Mouse (Mus musculus) MEL (cell line): Measurements from ENCODE around the gene Pdzd7.

Experiments used
- CTCF ChIP-seq, 3 experiments: IDR thresholded peaks in 2 of 3; conservative IDR thresholded peaks in 1 of 3; 2 replicates each; pipeline ENCODE4 v1.5.1; 2011 to 2012; ENCODE audit warnings: low read length in 3 of 3, low read depth in 2 of 3, mild to moderate bottlenecking in 2 of 3, improper control_type of control experiment in 1 of 3, inconsistent platforms in 1 of 3, mixed read lengths in 1 of 3, moderate library complexity in 1 of 3; ENCODE audit not compliant: control insufficient read depth in 1 of 3, insufficient read depth in 1 of 3, poor library complexity in 1 of 3, severe bottlenecking in 1 of 3
- GATA1 ChIP-seq: IDR thresholded peaks from 2 replicates; pipeline ENCODE4 v1.6.1; 2011; ENCODE audit warnings: low read depth, low read length, improper control_type of control experiment
- POLR2A ChIP-seq, 2 experiments: IDR thresholded peaks; 2 replicates each; pipeline ENCODE4 v1.6.1; 2011 to 2012; ENCODE audit warnings: low read length in 2 of 2, mild to moderate bottlenecking in 2 of 2, control low read depth in 1 of 2, improper control_type of control experiment in 1 of 2, low read depth in 1 of 2, moderate library complexity in 1 of 2; ENCODE audit not compliant: control insufficient read depth in 1 of 2, insufficient read depth in 1 of 2, poor library complexity in 1 of 2
- RCOR1 ChIP-seq: IDR thresholded peaks from 2 replicates; pipeline ENCODE4 v1.6.1; 2012; ENCODE audit warnings: low read depth, mild to moderate bottlenecking, inconsistent platforms, low read length, improper control_type of control experiment

- TF ChIP-seq POLR2A (IDR thresholded peaks at IDR 0.05; ENCODE audit: control insufficient read depth in 1 of 2, insufficient read depth in 1 of 2, low read depth in 1 of 2, low read length in 2 of 2, poor library complexity in 1 of 2) (no peak), GATA1 (no peak), CTCF (IDR thresholded peaks at IDR 0.05 in 2 of 3, conservative IDR thresholded peaks at IDR 0.05 in 1 of 3; ENCODE audit: control insufficient read depth in 1 of 3, insufficient read depth in 1 of 3, low read depth in 2 of 3, low read length in 3 of 3, poor library complexity in 1 of 3, severe bottlenecking in 1 of 3) (no peak), RCOR1 (no peak)
Observed at GRCm38 (mm10) chr19:45045651-45046050, at the start of gene Pdzd7.
